Mouse (Mus musculus) intestine, embryonic 16.5 days (tissue): ENCODE measurements around the gene Gm11127. TPM values are rescaled to one million over a fixed set of nuclear protein-coding genes. Genes with fewer than 3 reads are reported as not detected.

ENCODE experiments used
- ATAC-seq: fragments of 200-750 bp; cut with Nextera tagmentation; 2 replicates; pipeline ENCODE4 v1.8.0; 2017; ENCODE audit warnings: moderate TSS enrichment, moderate library complexity
- H3K27ac ChIP-seq: fragments of 300-500 bp; sonication (generic); 2 replicates; pipeline ENCODE4 v1.5.1; 2014; ENCODE audit warnings: mild to moderate bottlenecking, low read length
- H3K27me3 ChIP-seq: fragments of 300-500 bp; sonication (generic); replicated peaks from 2 replicates; pipeline ENCODE4 v1.6.1; 2014; ENCODE audit warnings: low read length, control low read depth, mixed read lengths; ENCODE audit not compliant: control insufficient read depth, insufficient read depth
- H3K36me3 ChIP-seq: fragments of 300-500 bp; sonication (generic); 2 replicates; pipeline ENCODE4 v1.6.1; 2014; ENCODE audit warnings: low read length, control low read depth; ENCODE audit not compliant: control insufficient read depth, insufficient read depth
- H3K4me1 ChIP-seq: fragments of 300-500 bp; sonication (generic); 2 replicates; pipeline ENCODE4 v1.6.1; 2014; ENCODE audit warnings: low read length, control low read depth, mixed read lengths; ENCODE audit not compliant: control insufficient read depth, insufficient read depth
- H3K4me2 ChIP-seq: fragments of 300-500 bp; sonication (generic); 2 replicates; pipeline ENCODE4 v1.6.1; 2014; ENCODE audit warnings: low read depth, low read length, control low read depth
- H3K4me3 ChIP-seq: fragments of 300-500 bp; sonication (generic); 2 replicates; pipeline ENCODE4 v1.5.1; 2014; ENCODE audit warnings: mild to moderate bottlenecking, low read length
- H3K9ac ChIP-seq: fragments of 300-500 bp; sonication (generic); 2 replicates; pipeline ENCODE4 v1.6.1; 2014; ENCODE audit warnings: low read depth, low read length
- H3K9me3 ChIP-seq: fragments of 300-500 bp; sonication (generic); 2 replicates; pipeline ENCODE4 v1.6.1; 2016; ENCODE audit warnings: low read length, control low read depth; ENCODE audit not compliant: control insufficient read depth
- WGBS: fragments of 180-500 bp; shearing (Covaris S2); extraction: QIAGEN DNeasy Blood & Tissue Kit; methylation state at CpG from one replicate; pipeline ENCODE4 v1.1.7; 2014; 5-methylcytosine and 5-hydroxymethylcytosine counted together
- polyA plus RNA-seq: library from polyadenylated mRNA; unstranded; fragments of >200 nt; fragmentation: Nextera tagmentation; extraction: Ambion mirVana; gene quantifications from 2 replicates; pipeline ENCODE4 v1.2.1, GENCODE M21; 2015

Gene Gm11127
- polyA plus RNA-seq, 1 experiment from 2014 or later, result 7.2 TPM

DNA sequence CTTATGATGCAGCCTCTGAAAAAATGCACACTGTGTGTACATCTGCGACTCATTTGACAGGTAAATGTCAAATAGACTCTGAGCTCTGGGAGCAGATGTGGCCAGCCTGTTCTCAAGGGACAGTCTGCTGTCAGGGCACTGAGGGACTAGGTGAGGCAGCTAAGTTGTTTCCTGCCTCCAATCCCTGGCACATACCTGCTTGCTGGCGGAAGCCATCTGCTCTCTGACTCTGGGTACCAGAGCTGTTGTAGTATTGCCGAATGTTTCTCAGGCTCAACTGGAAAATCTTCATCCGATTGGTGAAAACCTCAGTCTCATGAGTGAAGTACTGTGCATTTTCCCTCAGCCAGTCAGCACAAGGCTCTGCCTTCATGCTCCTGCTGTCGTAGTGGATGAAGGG lies 41.1 kb downstream of the Gm11127 start:
- no peak for ATAC-seq
- H3K27ac ChIP-seq, result no peak overlapping the region
- H3K4me1 ChIP-seq, result no peaks in the 10 kb centered on the region; the same call in 1 of the 2 replicates
- no peaks in the 10 kb centered on the region; the same call in 1 of the 2 replicates for H3K36me3 ChIP-seq
- H3K9ac ChIP-seq, result no peak overlapping the region
- no peaks in the 10 kb centered on the region for H3K9me3 ChIP-seq
- H3K27me3 ChIP-seq, result no peaks in the 10 kb centered on the region
- WGBS, result 91% methylated on average over 5 of the region's 5 CpGs
- no peak overlapping the region for H3K4me3 ChIP-seq
- H3K4me2 ChIP-seq, result no peak overlapping the region

DNA sequence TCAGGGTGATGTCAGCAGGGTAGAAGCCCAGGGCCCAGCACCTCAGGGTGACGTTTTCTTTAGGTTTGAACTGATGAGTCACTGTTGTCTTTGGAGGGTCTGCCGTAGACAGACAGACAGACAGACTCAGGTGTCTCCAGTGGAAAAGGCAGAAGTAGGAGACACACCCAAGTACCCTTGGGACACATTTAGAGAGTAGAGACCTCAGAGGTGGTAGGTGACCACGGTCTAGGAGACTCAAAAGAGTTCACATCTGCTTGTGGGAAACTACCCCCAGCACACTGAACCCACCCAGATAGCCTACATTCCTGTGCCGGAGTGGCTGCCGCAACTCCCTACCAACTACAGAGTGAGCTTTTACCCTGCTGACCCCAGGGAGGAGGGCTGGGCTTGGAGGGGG lies 43.2 kb downstream of the Gm11127 start:
- no peaks in the 10 kb centered on the region; the same call in 1 of the 2 replicates for H3K4me1 ChIP-seq
- no peak overlapping the region for H3K4me2 ChIP-seq
- no peaks in the 10 kb centered on the region for H3K9me3 ChIP-seq
- no peaks in the 10 kb centered on the region for H3K27me3 ChIP-seq
- H3K36me3 ChIP-seq, result no peaks in the 10 kb centered on the region; the same call in 1 of the 2 replicates
- no peak for ATAC-seq
- H3K4me3 ChIP-seq, result no peak overlapping the region
- H3K27ac ChIP-seq, result no peak overlapping the region
- WGBS, result 89% methylated on average over 5 of the region's 5 CpGs
- no peak overlapping the region for H3K9ac ChIP-seq

Other genes with a start within 250 kb of the Gm11127 start
- gene Ier3, start 236.7 kb downstream of the Gm11127 start, polyA plus RNA-seq, result 16.0 and 16.2 TPM in 2 replicates
- gene Flot1, start 235.1 kb downstream of the Gm11127 start, polyA plus RNA-seq, result 56.9 and 58.5 TPM in 2 replicates
- gene Tubb5, start 220.1 kb downstream of the Gm11127 start, polyA plus RNA-seq, result 559 and 622 TPM in 2 replicates
- gene Mdc1, start 216.9 kb downstream of the Gm11127 start, polyA plus RNA-seq, result 10.0 and 11.8 TPM in 2 replicates
- gene Nrm, start 197.1 kb downstream of the Gm11127 start, polyA plus RNA-seq, result 47.7 and 51.7 TPM in 2 replicates
- 19.3 and 19.4 TPM in 2 replicates for gene Ppp1r18, start 192.8 kb downstream of the Gm11127 start, polyA plus RNA-seq
- 36.0 and 38.3 TPM in 2 replicates for gene Dhx16, start 178.6 kb downstream of the Gm11127 start, polyA plus RNA-seq
- gene 2310061I04Rik, start 160.9 kb downstream of the Gm11127 start, polyA plus RNA-seq, result 29.1 and 30.1 TPM in 2 replicates
- gene Atat1, start 148.3 kb downstream of the Gm11127 start, polyA plus RNA-seq, result 43.4 and 45.4 TPM in 2 replicates
- 133 and 145 TPM in 2 replicates for gene Mrps18b, start 142.0 kb downstream of the Gm11127 start, polyA plus RNA-seq
- gene Ppp1r10, start 141.9 kb downstream of the Gm11127 start, polyA plus RNA-seq, result 28.8 and 30.1 TPM in 2 replicates
- 88.5 and 90.2 TPM in 2 replicates for gene Abcf1, start 88.6 kb downstream of the Gm11127 start, polyA plus RNA-seq
- gene Gnl1, start 78.5 kb downstream of the Gm11127 start, polyA plus RNA-seq, result 35.8 and 36.4 TPM in 2 replicates
- gene Prr3, start 78.1 kb downstream of the Gm11127 start, polyA plus RNA-seq, result 22.5 and 25.9 TPM in 2 replicates
- 1.8 TPM in 2 replicates for gene H2-T24, start 37.8 kb downstream of the Gm11127 start, polyA plus RNA-seq
- 17.7 and 19.4 TPM in 2 replicates for gene H2-T23, start 25.5 kb downstream of the Gm11127 start, polyA plus RNA-seq
- gene H2-T22, start 15.6 kb downstream of the Gm11127 start, polyA plus RNA-seq, result 16.0 and 16.1 TPM in 2 replicates
- gene Gm6034, start 15.4 kb downstream of the Gm11127 start, polyA plus RNA-seq, result 0.86 and 1.2 TPM in 2 replicates
- 0.29 and 0.36 TPM in 2 replicates for gene Gm19684, start 63.3 kb upstream of the Gm11127 start, polyA plus RNA-seq
- 1.4 and 2.1 TPM in 2 replicates for gene Gm7030, start 71.1 kb upstream of the Gm11127 start, polyA plus RNA-seq
- 1.9 and 3.5 TPM in 2 replicates for gene Gm8909, start 110.2 kb upstream of the Gm11127 start, polyA plus RNA-seq
- gene H2-T3, start 131.9 kb upstream of the Gm11127 start, polyA plus RNA-seq, result 42.3 and 46.9 TPM in 2 replicates
- 129 and 139 TPM in 2 replicates for gene Rpp21, start 199.7 kb upstream of the Gm11127 start, polyA plus RNA-seq
- gene Trim39, start 213.9 kb upstream of the Gm11127 start, polyA plus RNA-seq, result 9.7 and 10.6 TPM in 2 replicates
- gene H2-M10.2, start 228.1 kb upstream of the Gm11127 start, polyA plus RNA-seq, result not detected in 2 replicates